Comparison of ENCODE assay signal across 9 mouse cellular contexts in the genomic region with DNA sequence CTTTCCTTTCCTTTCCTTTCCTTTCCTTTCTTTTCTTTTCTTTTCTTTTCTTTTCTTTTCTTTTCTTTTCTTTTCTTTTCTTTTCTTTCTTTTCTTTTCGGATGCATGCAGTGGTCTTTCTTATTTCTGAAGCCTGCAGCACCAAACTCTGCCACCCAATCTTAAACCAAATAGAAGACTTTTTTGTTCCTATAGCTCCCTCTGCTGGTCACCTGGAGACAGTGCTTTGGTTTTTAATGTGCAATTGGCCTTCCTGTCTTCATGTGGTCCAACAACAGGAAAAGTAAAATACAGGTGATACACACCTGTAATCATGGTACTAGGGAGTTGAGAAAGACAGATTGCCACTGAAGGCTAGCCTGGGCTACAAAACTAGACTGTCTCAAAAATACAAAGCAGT.
DNase-seq lines count a peak whose midpoint lies in the region; ATAC-seq and TF ChIP-seq lines count a peak whose summit lies in the region.
"Had no signal": no experiment of that assay in that cellular context is flagged by ENCODE, and none has a peak within 500 bp of the region (broad histone marks: within the 10 kb centered on the region; RNA-seq: fewer than 3 reads in every experiment).

No protein-coding gene starts in this region.

- H3K9me3 ChIP-seq in intestine, postnatal 0 days (ENCODE audit: control insufficient read depth) = no peaks in the 10 kb centered on the region
- no peaks in the 10 kb centered on the region for H3K9me3 ChIP-seq in intestine, embryonic 15.5 days
- no peaks in the 10 kb centered on the region for H3K9me3 ChIP-seq in limb, embryonic 10.5 days (replicated peaks)
- H3K9me3 ChIP-seq: neural tube, embryonic 13.5 days had no signal

- 19% methylated on average over 1 of the region's 1 CpGs for WGBS in intestine, postnatal 0 days
- WGBS in intestine, embryonic 15.5 days = 26% methylated on average over 1 of the region's 1 CpGs
- 21% methylated on average over 1 of the region's 1 CpGs for WGBS in limb, embryonic 10.5 days

- DNase-seq in CD4-positive helper T cell, adult 2 months (ENCODE audit: low read depth, low spot score) = peak; percentile 20
- DNase-seq in T-cell, adult 2 months (ENCODE audit: low spot score) = peak; percentile 19
- DNase-seq in limb, embryonic 10.5 days (ENCODE audit: low spot score) = peak; percentile 43
- no peak for DNase-seq in adrenal gland, postnatal 25 days
- DNase-seq in gastrocnemius, postnatal 10 days = no peak
- no peak for DNase-seq in neural tube, embryonic 10.5 days (ENCODE audit: extremely low spot score, low spot score)

- H3K4me2 ChIP-seq in intestine, postnatal 0 days (replicated peaks; ENCODE audit: low read depth) = no peak overlapping the region
- no peak overlapping the region for H3K4me2 ChIP-seq in intestine, embryonic 15.5 days (replicated peaks)
- H3K4me2 ChIP-seq: neural tube, embryonic 13.5 days had no signal

- ATAC-seq in intestine, postnatal 0 days = no peak
- ATAC-seq in intestine, embryonic 15.5 days = no peak

- H3K4me3 ChIP-seq in intestine, postnatal 0 days (ENCODE audit: low read depth, low read length) = no peak overlapping the region
- H3K4me3 ChIP-seq in intestine, embryonic 15.5 days (replicated peaks) = no peak overlapping the region
- no peak overlapping the region for H3K4me3 ChIP-seq in limb, embryonic 10.5 days
- H3K4me3 ChIP-seq: neural tube, embryonic 13.5 days had no signal

- no peak overlapping the region for H3K27ac ChIP-seq in intestine, postnatal 0 days (ENCODE audit: low read depth, low read length)
- no peak overlapping the region for H3K27ac ChIP-seq in intestine, embryonic 15.5 days
- no peak overlapping the region for H3K27ac ChIP-seq in limb, embryonic 10.5 days
- H3K27ac ChIP-seq: neural tube, embryonic 13.5 days had no signal

- no peaks in the 10 kb centered on the region for H3K27me3 ChIP-seq in intestine, postnatal 0 days (replicated peaks; ENCODE audit: control insufficient read depth, insufficient read depth, low read length)
- no peaks in the 10 kb centered on the region for H3K27me3 ChIP-seq in intestine, embryonic 15.5 days (replicated peaks)
- H3K27me3 ChIP-seq in limb, embryonic 10.5 days (ENCODE audit: low read depth, poor library complexity, severe bottlenecking) = no peaks in the 10 kb centered on the region
- H3K27me3 ChIP-seq: neural tube, embryonic 13.5 days had no signal

- H3K4me1 ChIP-seq in intestine, postnatal 0 days (replicated peaks; ENCODE audit: control insufficient read depth, insufficient read depth, low read length) = peaks cover 3% of the 10 kb centered on the region; the same call in 1 of the 2 replicates
- H3K4me1 ChIP-seq in intestine, embryonic 15.5 days (replicated peaks) = no peaks in the 10 kb centered on the region
- no peaks in the 10 kb centered on the region for H3K4me1 ChIP-seq in limb, embryonic 10.5 days

- peaks cover 9% of the 10 kb centered on the region; the same call in 1 of the 2 replicates for H3K36me3 ChIP-seq in intestine, postnatal 0 days (ENCODE audit: control insufficient read depth, insufficient read depth)
- H3K36me3 ChIP-seq in intestine, embryonic 15.5 days = 0 out of 2 replicates have a peak, but pooled peaks cover 3% of the 10 kb centered on the region
- H3K36me3 ChIP-seq in limb, embryonic 10.5 days = peaks cover 56% of the 10 kb centered on the region

- H3K9ac ChIP-seq in intestine, postnatal 0 days (ENCODE audit: low read depth, low read length) = no peak overlapping the region
- no peak overlapping the region for H3K9ac ChIP-seq in intestine, embryonic 15.5 days
- H3K9ac ChIP-seq: neural tube, embryonic 13.5 days had no signal

- peak; percentile 76 for TF ChIP-seq CTCF in intestine, postnatal 0 days (IDR thresholded peaks at IDR 0.05; ENCODE audit: low read depth)

Comparison
In these comparisons a context has a peak if more than half of its experiments do, and no peak if none do; other contexts are left out.
1. DNase-seq: peak in CD4-positive helper T cell, adult 2 months (single experiment), T-cell, adult 2 months (single experiment) and limb, embryonic 10.5 days (single experiment); none in adrenal gland, postnatal 25 days (single experiment), gastrocnemius, postnatal 10 days (single experiment) and neural tube, embryonic 10.5 days (single experiment).